Mouse (Mus musculus) midbrain, embryonic 14.5 days (tissue): Measurements from ENCODE around the gene Camta1. TPM values are rescaled to one million over a fixed set of nuclear protein-coding genes. Genes with fewer than 3 reads are reported as not detected.
A peak's percentile ranks its signal among the peaks of the same experiment; 100 is the strongest.

Experiments used
- ATAC-seq: fragments of 200-750 bp; cut with Nextera tagmentation; 2 replicates; pipeline ENCODE4 v1.8.0; 2017; ENCODE audit warnings: moderate number of reproducible peaks, moderate library complexity; ENCODE audit not compliant: low FRiP score, low TSS enrichment
- DNase-seq: peaks from one replicate; pipeline ENCODE4 v3.0.0-alpha.2; 2015
- H3K27ac ChIP-seq: fragments of 300-500 bp; sonication (generic); replicated peaks from 2 replicates; pipeline ENCODE4 v1.5.1; 2014; ENCODE audit warnings: mild to moderate bottlenecking, low read depth, low read length, moderate library complexity
- H3K27me3 ChIP-seq: fragments of 300-500 bp; sonication (generic); 2 replicates; pipeline ENCODE4 v1.6.1; 2014; ENCODE audit warnings: low read length, control low read depth, mixed read lengths; ENCODE audit not compliant: control insufficient read depth, insufficient read depth
- H3K36me3 ChIP-seq: fragments of 300-500 bp; sonication (generic); 2 replicates; pipeline ENCODE4 v1.6.1; 2014; ENCODE audit warnings: low read length, control low read depth; ENCODE audit not compliant: control insufficient read depth, insufficient read depth
- H3K4me1 ChIP-seq: fragments of 300-500 bp; sonication (generic); 2 replicates; pipeline ENCODE4 v1.6.1; 2014; ENCODE audit warnings: mild to moderate bottlenecking, antibody characterized with exemption, low read length, control low read depth; ENCODE audit not compliant: control insufficient read depth, insufficient read depth
- H3K4me2 ChIP-seq: fragments of 300-500 bp; sonication (generic); 2 replicates; pipeline ENCODE4 v1.6.1; 2014; ENCODE audit warnings: mild to moderate bottlenecking, low read length, moderate library complexity
- H3K4me3 ChIP-seq: fragments of 300-500 bp; sonication (generic); replicated peaks from 2 replicates; pipeline ENCODE4 v1.5.1; 2014; ENCODE audit warnings: low read depth, low read length
- H3K9ac ChIP-seq: fragments of 300-500 bp; sonication (generic); replicated peaks from 2 replicates; pipeline ENCODE4 v1.6.1; 2014; ENCODE audit warnings: mild to moderate bottlenecking, low read length, moderate library complexity
- H3K9me3 ChIP-seq: fragments of 300-500 bp; sonication (generic); 2 replicates; pipeline ENCODE4 v1.6.1; 2016; ENCODE audit warnings: low read length, control low read depth, mixed read lengths; ENCODE audit not compliant: control insufficient read depth
- WGBS: fragments of 180-500 bp; shearing (Covaris S2); extraction: QIAGEN DNeasy Blood & Tissue Kit; methylation state at CpG from one replicate; pipeline ENCODE4 v1.1.7; 2014; 5-methylcytosine and 5-hydroxymethylcytosine counted together
- polyA plus RNA-seq: library from polyadenylated mRNA; unstranded; fragments of >200 nt; fragmentation: Nextera tagmentation; extraction: Ambion mirVana; gene quantifications from 2 replicates; pipeline ENCODE4 v1.2.1, GENCODE M21; 2014

The Camta1 gene
- polyA plus RNA-seq, 1 experiment from 2014 or later, result 157 TPM

DNA sequence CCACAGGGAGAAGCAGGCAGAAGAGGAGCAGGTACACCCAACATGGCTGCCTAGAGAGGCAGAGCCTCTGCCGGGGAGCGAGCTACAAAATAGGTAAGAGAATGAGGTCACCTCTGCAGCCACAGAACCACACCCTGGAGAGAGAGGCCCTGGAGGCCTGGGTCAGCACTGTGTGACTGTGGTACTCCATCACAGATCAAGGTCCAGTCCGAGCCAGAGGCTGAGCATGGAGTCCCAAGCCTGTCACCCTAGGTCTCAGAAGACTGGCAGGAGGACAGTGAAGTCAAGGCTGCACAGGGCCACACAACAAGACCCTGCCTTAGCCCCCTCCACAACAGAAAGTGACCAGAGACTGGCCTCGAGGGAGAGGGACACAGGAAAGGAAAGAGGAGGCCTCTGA is 294.6 kb downstream of the Camta1 start:
- Histone ChIP-seq H3K27me3 (no peaks in the 10 kb centered on the region), H3K9me3 (no peaks in the 10 kb centered on the region), H3K27ac (no peak overlapping the region), H3K9ac (no peak overlapping the region), H3K4me1 (peaks cover 31% of the 10 kb centered on the region), H3K4me3 (no peak overlapping the region), H3K36me3 (no peaks in the 10 kb centered on the region), H3K4me2 (no peak overlapping the region)
- no peak for DNase-seq
- WGBS, result 85% methylated on average over 4 of the region's 4 CpGs
- no peak for ATAC-seq

- Histone ChIP-seq H3K27me3 (no peaks in the 10 kb centered on the region), H3K4me1 (peaks cover 6% of the 10 kb centered on the region; the same call in 1 of the 2 replicates), H3K9me3 (no peaks in the 10 kb centered on the region), H3K4me3 (no peak overlapping the region), H3K27ac (no peak overlapping the region), H3K9ac (no peak overlapping the region), H3K4me2 (no peak overlapping the region), H3K36me3 (no peaks in the 10 kb centered on the region)
- 86% methylated on average over 9 of the region's 9 CpGs for WGBS
- DNase-seq (no peak), ATAC-seq (no peak)
Observed at GRCm38 (mm10) chr4:151555505-151555904, 306.2 kb downstream of the Camta1 start.

GRCm38 (mm10) chr4:151549523-151549922 is 312.2 kb downstream of the Camta1 start:
- Histone ChIP-seq H3K27ac (no peak overlapping the region), H3K36me3 (no peaks in the 10 kb centered on the region), H3K4me1 (peaks cover 11% of the 10 kb centered on the region), H3K4me2 (no peak overlapping the region), H3K4me3 (no peak overlapping the region), H3K9ac (no peak overlapping the region), H3K9me3 (no peaks in the 10 kb centered on the region), H3K27me3 (no peaks in the 10 kb centered on the region)
- ATAC-seq (no peak), DNase-seq (no peak)
- 57% methylated on average over 10 of the region's 10 CpGs for WGBS

GRCm38 (mm10) chr4:151545452-151545851 is 316.2 kb downstream of the Camta1 start:
- 89% methylated on average over 3 of the region's 3 CpGs for WGBS
- H3K36me3 ChIP-seq, result no peaks in the 10 kb centered on the region
- no peak overlapping the region for H3K9ac ChIP-seq
- H3K4me2 ChIP-seq, result no peak overlapping the region
- DNase-seq (no peak), ATAC-seq (no peak)
- H3K4me3 ChIP-seq, result no peak overlapping the region
- no peak overlapping the region for H3K27ac ChIP-seq
- H3K4me1 ChIP-seq, result peaks cover 5% of the 10 kb centered on the region; the same call in 1 of the 2 replicates
- H3K27me3 ChIP-seq, result no peaks in the 10 kb centered on the region; the same call in 1 of the 2 replicates
- no peaks in the 10 kb centered on the region for H3K9me3 ChIP-seq

- no peaks in the 10 kb centered on the region for H3K36me3 ChIP-seq
- ATAC-seq (no peak), DNase-seq (no peak)
- no peak overlapping the region for H3K9ac ChIP-seq
- WGBS, result 52% methylated on average over 5 of the region's 5 CpGs
- peaks cover 9% of the 10 kb centered on the region for H3K4me1 ChIP-seq
- no peaks in the 10 kb centered on the region; the same call in 1 of the 2 replicates for H3K27me3 ChIP-seq
- H3K4me3 ChIP-seq, result no peak overlapping the region
- H3K4me2 ChIP-seq, result no peak overlapping the region
- H3K27ac ChIP-seq, result no peak overlapping the region
- H3K9me3 ChIP-seq, result no peaks in the 10 kb centered on the region
Observed at GRCm38 (mm10) chr4:151544191-151544590, 317.5 kb downstream of the Camta1 start.

- Histone ChIP-seq H3K9ac (no peak overlapping the region), H3K9me3 (no peaks in the 10 kb centered on the region), H3K4me1 (peaks cover 33% of the 10 kb centered on the region), H3K36me3 (no peaks in the 10 kb centered on the region), H3K4me2 (no peak overlapping the region), H3K4me3 (no peak overlapping the region), H3K27me3 (no peaks in the 10 kb centered on the region; the same call in 1 of the 2 replicates), H3K27ac (no peak overlapping the region)
- WGBS, result 52% methylated on average over 6 of the region's 6 CpGs
- no peak for ATAC-seq
- no peak for DNase-seq
Observed at GRCm38 (mm10) chr4:151540546-151540945, 321.1 kb downstream of the Camta1 start.

DNA sequence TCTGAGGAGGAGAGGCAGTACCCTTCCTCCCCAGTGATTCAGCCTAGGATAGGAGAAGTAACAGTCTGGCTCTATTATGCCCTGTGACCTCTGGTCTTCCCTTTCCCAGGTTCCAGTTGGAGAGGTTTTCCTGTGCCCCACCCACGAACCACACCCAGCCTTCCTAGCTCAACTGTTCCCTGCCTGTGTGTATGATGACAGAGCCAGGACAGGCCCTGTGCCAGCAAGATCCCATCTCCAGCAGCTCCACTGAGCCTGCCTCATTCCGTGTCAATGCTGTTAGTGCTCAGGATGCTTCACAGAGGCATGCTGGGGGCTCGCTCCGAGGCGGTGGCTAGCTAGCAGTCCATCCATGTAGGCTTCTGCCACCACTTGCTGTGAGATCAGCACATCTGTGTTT is 321.8 kb downstream of the Camta1 start:
- 75% methylated on average over 5 of the region's 5 CpGs for WGBS
- no peak for DNase-seq
- H3K4me3 ChIP-seq, result no peak overlapping the region
- no peaks in the 10 kb centered on the region; the same call in 1 of the 2 replicates for H3K27me3 ChIP-seq
- ATAC-seq, result no peak
- H3K4me2 ChIP-seq, result no peak overlapping the region
- no peaks in the 10 kb centered on the region for H3K36me3 ChIP-seq
- H3K9ac ChIP-seq, result no peak overlapping the region
- H3K9me3 ChIP-seq, result no peaks in the 10 kb centered on the region
- H3K4me1 ChIP-seq, result peaks cover 33% of the 10 kb centered on the region
- no peak overlapping the region for H3K27ac ChIP-seq

DNA sequence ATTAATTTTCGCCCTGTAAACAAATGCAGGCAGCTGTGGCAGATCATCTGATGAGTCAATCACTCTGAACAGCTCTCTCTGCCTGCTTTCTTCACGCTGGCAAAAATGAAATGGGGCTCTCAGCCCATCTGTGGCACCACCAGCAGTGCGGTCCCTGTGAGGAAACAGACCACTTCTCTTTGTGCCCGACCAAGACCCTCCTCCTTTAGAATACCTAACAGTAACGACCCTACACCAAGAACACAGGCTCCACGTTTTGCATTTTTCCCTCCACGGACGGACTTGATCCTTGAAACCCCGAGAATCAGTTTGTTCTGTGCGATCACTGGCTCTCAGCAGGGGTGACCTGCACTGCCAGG is 322.5 kb downstream of the Camta1 start:
- no peak overlapping the region for H3K4me2 ChIP-seq
- H3K9me3 ChIP-seq, result no peaks in the 10 kb centered on the region
- H3K4me3 ChIP-seq, result no peak overlapping the region
- ATAC-seq (no peak), DNase-seq (no peak)
- H3K27me3 ChIP-seq, result no peaks in the 10 kb centered on the region; the same call in 1 of the 2 replicates
- H3K9ac ChIP-seq, result peak overlapping the region; percentile 20; the same call in 1 of the 2 replicates
- no peaks in the 10 kb centered on the region for H3K36me3 ChIP-seq
- 19% methylated on average over 10 of the region's 10 CpGs for WGBS
- H3K4me1 ChIP-seq, result peaks cover 28% of the 10 kb centered on the region
- H3K27ac ChIP-seq, result peak overlapping the region; percentile 71

DNA sequence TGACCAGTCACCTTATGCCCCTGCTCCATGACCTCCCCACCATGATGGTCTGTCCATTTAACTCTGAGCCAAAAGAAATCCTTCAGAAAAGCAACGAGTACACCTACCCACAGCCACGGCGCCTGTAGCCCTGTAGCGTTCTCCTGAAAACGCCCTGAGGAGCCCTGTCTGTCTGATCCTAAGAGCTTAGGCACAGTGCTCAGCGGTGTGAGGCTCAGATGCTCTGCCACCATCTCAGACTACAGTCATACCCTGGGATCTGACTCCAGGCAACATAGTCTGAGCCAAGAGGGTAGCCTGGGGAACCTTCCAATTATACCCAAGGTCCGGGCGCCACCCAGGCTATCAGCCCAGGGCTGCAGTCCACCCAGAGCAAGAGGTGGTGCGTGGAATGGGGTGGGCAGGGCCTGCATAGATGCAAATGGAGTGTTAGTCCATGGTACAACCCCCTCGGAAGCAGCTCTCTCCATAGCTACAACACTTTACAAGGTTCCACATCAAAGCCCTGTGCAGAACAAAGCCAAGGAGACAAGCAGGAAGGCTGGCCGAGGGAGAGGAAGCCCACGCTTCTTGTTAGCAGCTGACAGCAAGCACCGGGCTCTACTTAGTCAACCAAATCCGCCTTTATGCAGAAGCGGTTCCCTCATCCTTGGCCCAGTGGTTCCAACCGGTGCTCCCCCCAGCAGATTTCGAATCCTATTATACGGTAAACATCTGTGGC is 323.1 kb downstream of the Camta1 start:
- no peaks in the 10 kb centered on the region; the same call in 1 of the 2 replicates for H3K27me3 ChIP-seq
- H3K4me2 ChIP-seq, result no peak overlapping the region
- no peaks in the 10 kb centered on the region for H3K36me3 ChIP-seq
- H3K27ac ChIP-seq, result peak overlapping the region; percentile 71
- H3K4me3 ChIP-seq, result no peak overlapping the region
- H3K9me3 ChIP-seq, result no peaks in the 10 kb centered on the region
- ATAC-seq (peak; percentile 40; the same call in 1 of the 2 replicates), DNase-seq (peak; percentile 67)
- peak overlapping the region; percentile 20; the same call in 1 of the 2 replicates for H3K9ac ChIP-seq
- H3K4me1 ChIP-seq, result peaks cover 28% of the 10 kb centered on the region
- WGBS, result 28% methylated on average over 18 of the region's 18 CpGs
